Mouse (Mus musculus): ENCODE measurements around the gene D5Ertd579e. TPM values are rescaled to one million over a fixed set of nuclear protein-coding genes. Genes with fewer than 3 reads are reported as not detected.
A peak's percentile ranks its signal among the peaks of the same experiment; 100 is the strongest.

The D5Ertd579e gene
- total and polyA plus RNA-seq, 2 experiments from 2014 or later, result 34.2 to 71.1 TPM

DNA sequence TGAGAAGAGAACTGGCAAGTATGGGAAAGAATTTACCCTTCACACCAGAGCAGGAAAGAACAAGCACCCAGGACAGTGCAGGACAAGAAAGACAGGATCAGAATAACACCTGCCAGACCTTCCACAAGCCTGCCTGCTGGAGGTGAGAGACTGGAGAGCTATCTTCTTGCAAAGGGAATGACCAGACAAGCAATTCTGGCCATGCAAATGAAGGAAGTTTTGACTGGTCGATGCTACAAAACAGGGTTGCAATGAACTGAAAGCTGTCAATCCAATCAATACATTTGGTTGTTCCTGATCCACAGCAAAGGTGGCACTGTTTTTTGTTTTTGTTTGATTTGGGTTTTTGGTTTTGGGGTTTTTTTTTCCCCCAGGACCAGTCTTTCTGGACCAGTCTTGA is 12.2 kb downstream of the D5Ertd579e start:
- Histone ChIP-seq H3K27ac (ENCODE audit: low read depth, low read length) (no peak overlapping the region), H3K4me1 (ENCODE audit: insufficient read depth, low read length) (no peaks in the 10 kb centered on the region; the same call in 1 of the 2 replicates), H3K4me2 (ENCODE audit: low read depth, low read length, poor library complexity, severe bottlenecking) (no peak overlapping the region), H3K9ac (replicated peaks; ENCODE audit: low read length, poor library complexity, severe bottlenecking) (no peak overlapping the region), H3K36me3 (ENCODE audit: insufficient read depth, low read length) (no peaks in the 10 kb centered on the region), H3K4me3 (ENCODE audit: low read depth, low read length) (no peak overlapping the region), H3K9me3 (ENCODE audit: low read length) (0 out of 2 replicates have a peak, but pooled peaks cover 2% of the 10 kb centered on the region), H3K27me3 (ENCODE audit: insufficient read depth, low read length) (no peaks in the 10 kb centered on the region)
- WGBS, result 100% methylated on average over 1 of the region's 1 CpGs
- TF ChIP-seq CTCF (IDR thresholded peaks at IDR 0.05), result no peak
- ATAC-seq (ENCODE audit: low FRiP score), result no peak
- DNase-seq (ENCODE audit: low spot score), result no peak

DNA sequence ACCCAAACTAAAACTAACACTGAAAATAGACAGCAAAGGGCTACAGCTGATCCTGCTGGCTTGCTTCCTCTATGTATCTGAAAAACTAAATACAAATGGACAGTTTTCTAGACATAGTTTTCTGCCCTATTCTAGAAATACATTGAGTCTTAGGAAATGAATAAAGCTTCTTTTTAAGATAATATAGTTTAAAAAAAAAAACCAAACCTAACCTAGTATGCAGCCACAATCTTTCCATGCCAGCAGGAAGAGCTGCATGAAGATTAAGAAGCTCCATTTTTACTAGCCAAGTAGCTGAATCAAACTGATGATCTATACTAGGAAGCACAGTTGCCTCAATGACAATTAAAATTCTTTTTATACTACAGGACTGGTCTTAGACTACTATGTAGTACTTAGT is 14.6 kb downstream of the D5Ertd579e start:
- no peaks in the 10 kb centered on the region for H3K36me3 ChIP-seq (ENCODE audit: insufficient read depth, low read length)
- H3K27me3 ChIP-seq (ENCODE audit: insufficient read depth, low read length), result no peaks in the 10 kb centered on the region
- no peak for TF ChIP-seq CTCF (IDR thresholded peaks at IDR 0.05)
- H3K4me1 ChIP-seq (ENCODE audit: insufficient read depth, low read length), result no peaks in the 10 kb centered on the region; the same call in 1 of the 2 replicates
- H3K4me2 ChIP-seq (ENCODE audit: low read depth, low read length, poor library complexity, severe bottlenecking), result no peak overlapping the region
- no peaks in the 10 kb centered on the region for H3K9me3 ChIP-seq (ENCODE audit: low read length)
- ATAC-seq (ENCODE audit: low FRiP score) (no peak), DNase-seq (ENCODE audit: low spot score) (no peak)
- H3K4me3 ChIP-seq (ENCODE audit: low read depth, low read length), result no peak overlapping the region
- H3K9ac ChIP-seq (replicated peaks; ENCODE audit: low read length, poor library complexity, severe bottlenecking), result no peak overlapping the region
- H3K27ac ChIP-seq (ENCODE audit: low read depth, low read length), result no peak overlapping the region

- 71% methylated on average over 4 of the region's 4 CpGs for WGBS
- ATAC-seq (ENCODE audit: low FRiP score) (no peak), DNase-seq (ENCODE audit: low spot score) (peak; percentile 9)
- Histone ChIP-seq H3K27me3 (ENCODE audit: insufficient read depth, low read length) (no peaks in the 10 kb centered on the region), H3K9me3 (ENCODE audit: low read length) (no peaks in the 10 kb centered on the region), H3K36me3 (ENCODE audit: insufficient read depth, low read length) (no peaks in the 10 kb centered on the region), H3K9ac (replicated peaks; ENCODE audit: low read length, poor library complexity, severe bottlenecking) (no peak overlapping the region), H3K4me2 (ENCODE audit: low read depth, low read length, poor library complexity, severe bottlenecking) (no peak overlapping the region), H3K4me3 (ENCODE audit: low read depth, low read length) (no peak overlapping the region), H3K4me1 (ENCODE audit: insufficient read depth, low read length) (no peaks in the 10 kb centered on the region; the same call in 1 of the 2 replicates), H3K27ac (ENCODE audit: low read depth, low read length) (no peak overlapping the region)
- TF ChIP-seq CTCF (IDR thresholded peaks at IDR 0.05), result no peak
These were observed 15.8 kb downstream of the D5Ertd579e start for GRCm38 (mm10) chr5:36679918-36680598.

DNA sequence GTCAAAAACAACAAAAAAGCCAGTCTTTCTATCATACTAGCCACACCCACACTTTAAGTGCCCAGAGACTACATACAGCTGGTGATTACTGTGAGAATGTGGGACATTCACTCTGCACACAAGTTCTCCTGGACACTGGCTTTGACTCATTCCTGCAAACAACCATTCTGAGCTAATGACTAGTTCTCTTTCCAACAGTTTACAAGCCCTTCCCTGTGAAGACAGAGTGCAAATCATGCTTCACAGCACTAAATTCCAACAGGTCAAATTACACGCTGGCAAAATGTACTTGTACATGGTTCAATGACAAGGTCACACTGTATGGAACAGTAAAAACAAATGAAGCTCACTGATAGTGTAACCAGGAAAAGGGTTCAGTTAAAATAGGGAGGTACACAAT is 17.0 kb downstream of the D5Ertd579e start:
- ATAC-seq (ENCODE audit: low FRiP score) (no peak), DNase-seq (ENCODE audit: low spot score) (no peak)
- Histone ChIP-seq H3K36me3 (ENCODE audit: insufficient read depth, low read length) (no peaks in the 10 kb centered on the region), H3K4me2 (ENCODE audit: low read depth, low read length, poor library complexity, severe bottlenecking) (no peak overlapping the region), H3K9me3 (ENCODE audit: low read length) (no peaks in the 10 kb centered on the region), H3K4me3 (ENCODE audit: low read depth, low read length) (no peak overlapping the region), H3K4me1 (ENCODE audit: insufficient read depth, low read length) (no peaks in the 10 kb centered on the region; the same call in 1 of the 2 replicates), H3K27ac (ENCODE audit: low read depth, low read length) (no peak overlapping the region), H3K27me3 (ENCODE audit: insufficient read depth, low read length) (no peaks in the 10 kb centered on the region), H3K9ac (replicated peaks; ENCODE audit: low read length, poor library complexity, severe bottlenecking) (no peak overlapping the region)
- 68% methylated on average over 1 of the region's 1 CpGs for WGBS
- TF ChIP-seq CTCF (IDR thresholded peaks at IDR 0.05), result no peak

DNA sequence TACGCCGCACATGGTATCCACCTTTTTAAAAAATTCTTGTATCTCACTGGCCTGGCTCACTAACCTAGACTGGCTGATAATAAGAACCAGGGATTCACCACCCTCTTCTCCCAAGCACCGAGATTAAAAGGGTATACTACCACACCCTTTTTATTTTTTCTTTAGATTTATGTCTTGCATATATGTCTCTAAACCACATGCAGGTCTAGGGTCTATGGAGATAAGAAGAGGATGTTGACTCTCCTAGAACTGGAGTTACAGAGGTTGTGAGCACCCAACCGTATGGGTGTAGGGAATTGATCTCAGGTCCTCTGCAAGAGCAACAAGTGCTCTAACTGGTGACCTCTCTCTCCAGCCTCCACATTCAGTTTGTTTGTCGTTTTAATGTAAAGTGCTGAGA is 17.9 kb downstream of the D5Ertd579e start:
- ATAC-seq (ENCODE audit: low FRiP score) (no peak), DNase-seq (ENCODE audit: low spot score) (no peak)
- no peak overlapping the region for H3K4me2 ChIP-seq (ENCODE audit: low read depth, low read length, poor library complexity, severe bottlenecking)
- H3K4me3 ChIP-seq (ENCODE audit: low read depth, low read length), result no peak overlapping the region
- no peaks in the 10 kb centered on the region for H3K36me3 ChIP-seq (ENCODE audit: insufficient read depth, low read length)
- H3K9me3 ChIP-seq (ENCODE audit: low read length), result no peaks in the 10 kb centered on the region
- 96% methylated on average over 5 of the region's 5 CpGs for WGBS
- H3K27me3 ChIP-seq (ENCODE audit: insufficient read depth, low read length), result no peaks in the 10 kb centered on the region
- no peak for TF ChIP-seq CTCF (IDR thresholded peaks at IDR 0.05)
- H3K9ac ChIP-seq (replicated peaks; ENCODE audit: low read length, poor library complexity, severe bottlenecking), result no peak overlapping the region
- H3K4me1 ChIP-seq (ENCODE audit: insufficient read depth, low read length), result no peaks in the 10 kb centered on the region; the same call in 1 of the 2 replicates
- H3K27ac ChIP-seq (ENCODE audit: low read depth, low read length), result no peak overlapping the region

- no peak overlapping the region for H3K9ac ChIP-seq (replicated peaks; ENCODE audit: low read length, poor library complexity, severe bottlenecking)
- WGBS, result 52% methylated on average over 1 of the region's 1 CpGs
- H3K27me3 ChIP-seq (ENCODE audit: insufficient read depth, low read length), result no peaks in the 10 kb centered on the region
- no peak overlapping the region for H3K27ac ChIP-seq (ENCODE audit: low read depth, low read length)
- peaks cover 9% of the 10 kb centered on the region; the same call in 1 of the 2 replicates for H3K36me3 ChIP-seq (ENCODE audit: insufficient read depth, low read length)
- no peak overlapping the region for H3K4me3 ChIP-seq (ENCODE audit: low read depth, low read length)
- TF ChIP-seq CTCF (IDR thresholded peaks at IDR 0.05), result no peak
- DNase-seq (ENCODE audit: low spot score), result no peak
- no peak for ATAC-seq (ENCODE audit: low FRiP score)
- no peak overlapping the region for H3K4me2 ChIP-seq (ENCODE audit: low read depth, low read length, poor library complexity, severe bottlenecking)
- H3K4me1 ChIP-seq (ENCODE audit: insufficient read depth, low read length), result no peaks in the 10 kb centered on the region
- no peaks in the 10 kb centered on the region for H3K9me3 ChIP-seq (ENCODE audit: low read length)
These were observed 20.4 kb downstream of the D5Ertd579e start for GRCm38 (mm10) chr5:36675466-36675865.
